Mouse (Mus musculus) adrenal gland, adult 2 months (tissue): Measurements from ENCODE around the gene Gm20388. TPM values are rescaled to one million over a fixed set of nuclear protein-coding genes. Genes with fewer than 3 reads are reported as not detected.

ENCODE experiments used
- DNase-seq: peaks from one replicate; pipeline ENCODE4 v3.0.0; 2021
- polyA plus RNA-seq: library from polyadenylated mRNA; depleted of rRNA; stranded (reverse); fragments of >200 nt; gene quantifications from 2 replicates; pipeline ENCODE4 v1.2.3, GENCODE M21; 2012
- total RNA-seq, 2 experiments: library from RNA; stranded (reverse); gene quantifications; 2 replicates each; pipeline ENCODE4 v1.2.3; 2021

Gene Gm20388
- total and polyA plus RNA-seq, 3 experiments, result 5.9 to 50.1 (median 9.9) TPM

DNA sequence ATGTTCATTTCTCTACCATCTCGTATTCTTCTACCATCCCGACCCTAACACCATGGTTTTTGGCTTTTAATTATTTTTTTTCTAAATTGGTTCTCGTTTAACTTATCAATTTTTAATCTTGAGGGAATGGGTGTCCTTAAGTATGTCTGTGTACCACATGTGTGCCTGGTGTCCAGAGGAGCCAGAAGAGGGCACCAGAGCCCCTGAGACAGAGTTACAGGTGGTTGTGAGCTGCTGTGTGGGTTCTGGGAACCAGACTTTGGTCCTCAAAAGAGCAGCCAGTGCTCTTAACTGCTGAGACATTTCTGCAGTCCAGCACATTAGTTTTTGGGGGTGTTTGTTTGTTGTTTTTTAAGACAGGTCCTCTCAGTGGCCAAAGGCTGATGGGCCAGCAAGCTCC, 485.3 kb downstream of the Gm20388 start:
- no peak for DNase-seq

DNA sequence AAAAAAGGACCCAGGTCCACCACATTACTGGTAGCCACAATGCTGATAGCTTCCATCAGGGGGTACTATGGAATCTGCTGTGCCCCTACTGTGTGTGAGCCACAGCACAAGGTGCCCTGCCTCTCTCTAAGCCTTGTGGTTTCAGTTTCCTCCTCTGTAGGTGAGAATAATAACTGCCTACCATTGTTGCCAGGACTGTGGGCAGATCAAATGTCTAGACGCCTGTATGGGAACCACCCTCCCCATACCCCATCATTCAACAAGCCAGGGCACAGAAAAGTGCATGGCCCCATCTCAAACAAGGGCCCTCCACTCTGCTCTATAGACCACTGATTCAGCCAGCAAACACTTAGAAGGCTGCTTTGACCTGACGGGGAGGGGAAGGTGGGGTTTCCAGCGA, 486.1 kb downstream of the Gm20388 start:
- no peak for DNase-seq

DNA sequence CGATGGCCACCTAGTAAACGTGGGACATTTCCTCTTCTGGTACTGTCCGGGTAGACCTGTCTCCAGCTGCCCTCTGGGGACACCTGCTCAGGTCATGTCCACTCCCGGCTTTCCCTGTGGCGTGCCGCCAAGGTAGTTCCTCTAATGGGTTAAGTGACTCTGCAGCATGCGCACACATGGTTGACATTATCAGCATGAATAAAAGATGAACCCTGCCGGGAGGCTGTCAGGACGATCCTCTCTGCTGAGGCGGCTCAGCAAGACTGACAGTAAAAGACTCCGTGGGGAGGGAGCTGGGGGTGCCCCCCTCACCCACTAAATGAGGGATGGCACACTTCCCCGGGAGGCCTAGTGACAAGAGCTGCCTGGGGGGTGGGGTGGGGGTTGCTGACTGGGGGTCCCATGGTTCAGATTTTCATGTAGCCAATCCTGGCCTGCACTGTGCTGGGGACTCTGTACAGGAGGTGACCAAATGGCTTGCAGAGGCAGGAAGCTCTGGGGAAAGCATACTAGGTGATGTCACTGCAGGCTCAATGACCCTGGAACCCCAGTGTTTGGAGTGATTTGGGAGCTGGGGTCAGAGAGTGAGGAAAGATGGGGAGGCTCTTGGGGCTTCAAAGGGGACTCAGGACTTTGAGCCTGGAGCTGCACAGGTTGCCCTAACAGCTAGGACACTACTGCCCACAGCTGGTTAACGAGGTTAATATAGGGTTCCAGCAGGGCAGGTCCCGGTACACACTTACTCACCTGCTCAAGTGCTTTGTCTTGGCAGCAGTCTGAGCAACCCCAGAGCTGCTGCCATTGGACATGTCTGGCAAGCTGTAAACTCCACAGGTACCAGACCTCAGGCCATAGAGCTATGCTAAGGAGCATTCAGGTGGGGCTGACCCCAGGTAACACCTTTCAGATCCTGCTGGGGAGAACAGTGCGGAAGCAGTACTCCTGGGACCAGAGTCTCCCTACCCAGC, 487.1 kb downstream of the Gm20388 start:
- no peak for DNase-seq

DNA sequence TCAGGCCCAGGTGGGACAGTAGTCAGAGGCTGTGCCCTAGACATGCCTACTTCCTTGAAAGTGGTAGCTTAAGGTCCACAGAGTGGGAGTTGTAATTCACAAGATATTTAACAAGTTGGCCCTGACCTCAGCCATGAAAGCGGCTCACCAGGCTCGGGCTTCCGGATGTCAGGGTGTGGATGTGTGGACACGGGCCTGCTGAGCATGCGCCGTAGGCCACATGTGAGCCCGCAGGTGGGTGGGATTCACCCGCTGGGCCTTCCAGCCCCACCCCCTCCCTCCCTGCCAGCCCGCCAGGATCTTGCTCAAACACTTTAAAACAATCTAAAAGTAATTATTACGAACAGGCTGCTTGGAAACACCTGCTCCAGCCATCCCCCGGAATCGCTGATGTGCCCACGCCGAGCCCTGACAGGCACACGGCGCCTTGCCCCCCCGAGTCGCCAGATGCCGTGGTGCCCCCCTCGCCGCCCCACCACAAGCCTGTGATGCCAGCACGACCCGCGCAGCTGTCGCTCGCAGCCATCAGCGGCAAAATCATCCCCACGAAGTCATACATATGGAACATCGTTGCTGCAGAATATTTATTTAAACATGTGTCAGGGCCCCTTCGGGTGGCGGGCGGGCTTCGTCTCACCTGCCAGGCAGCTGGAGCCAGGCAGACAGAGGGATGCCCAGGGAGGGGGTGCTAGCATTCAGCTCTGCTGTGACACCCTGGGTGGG, 488.7 kb downstream of the Gm20388 start:
- no peak for DNase-seq

DNA sequence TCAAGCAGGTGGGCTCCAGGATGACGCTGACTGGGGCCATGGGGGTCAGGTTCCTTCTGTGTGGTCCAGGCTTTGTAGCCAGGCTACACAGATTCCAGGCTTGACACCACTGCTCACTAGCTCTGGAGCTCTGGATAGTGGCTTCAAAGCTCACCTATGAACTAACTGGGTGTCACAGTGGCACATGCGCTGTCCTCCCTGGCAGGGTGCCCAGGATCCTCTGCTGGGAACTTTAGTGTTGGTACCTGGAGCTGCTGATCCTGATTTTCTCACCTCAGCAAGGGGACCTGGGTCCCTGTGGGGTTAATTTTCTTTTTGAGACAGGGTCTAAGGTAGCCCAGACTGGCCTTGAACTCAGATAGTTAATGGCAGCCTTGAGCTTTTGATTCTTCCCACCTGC, 490.6 kb downstream of the Gm20388 start:
- no peak for DNase-seq

DNA sequence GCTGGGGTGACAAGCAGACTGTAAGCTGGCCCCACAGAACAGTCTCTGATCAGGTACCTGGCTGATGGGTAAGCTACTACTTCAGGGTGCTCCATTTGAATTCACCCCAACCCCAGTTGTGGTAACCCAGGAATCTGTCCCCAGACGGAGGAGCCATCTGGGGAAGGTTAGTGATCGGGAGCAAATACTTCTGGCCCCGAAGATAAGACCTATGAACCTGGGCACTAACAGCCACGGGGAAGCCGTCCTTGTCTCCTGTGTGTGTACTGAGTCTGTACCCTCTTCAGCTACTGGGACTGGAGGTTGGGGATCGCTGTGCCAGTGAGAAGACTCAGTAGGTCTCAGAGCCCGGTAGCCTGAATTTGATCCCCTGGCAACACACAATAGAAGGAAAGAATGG, 491.1 kb downstream of the Gm20388 start:
- no peak for DNase-seq

DNA sequence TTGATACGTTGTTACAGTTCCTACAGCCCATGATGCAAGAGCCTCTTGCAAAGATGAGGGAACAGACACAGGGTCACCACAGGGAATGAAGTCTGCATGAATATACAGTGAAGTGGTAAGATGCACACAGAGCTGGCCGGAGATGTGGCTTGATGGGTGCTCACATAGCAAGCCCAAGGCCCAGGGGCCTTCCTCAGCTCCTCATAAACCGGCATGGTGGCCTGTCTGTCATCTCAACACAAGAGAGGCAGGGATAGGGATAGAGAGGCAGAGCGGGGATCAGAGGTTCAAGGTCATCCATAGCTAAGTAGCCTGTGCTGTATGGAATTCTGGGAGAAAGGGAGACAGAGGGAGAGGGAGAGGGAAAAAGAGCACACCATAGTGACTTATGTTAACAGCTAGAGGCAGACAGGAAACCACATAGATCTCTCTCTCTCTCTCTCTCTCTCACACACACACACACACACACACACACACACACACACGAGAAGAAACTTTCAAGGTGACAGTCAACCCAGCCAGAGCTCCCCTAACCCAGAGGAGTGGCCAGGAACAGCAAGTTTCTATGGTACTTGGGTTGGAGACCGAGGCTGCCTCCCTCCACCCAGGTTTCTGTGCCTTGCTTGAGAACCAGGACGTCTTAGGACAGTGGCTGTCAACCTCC, 493.1 kb downstream of the Gm20388 start:
- no peak for DNase-seq

DNA sequence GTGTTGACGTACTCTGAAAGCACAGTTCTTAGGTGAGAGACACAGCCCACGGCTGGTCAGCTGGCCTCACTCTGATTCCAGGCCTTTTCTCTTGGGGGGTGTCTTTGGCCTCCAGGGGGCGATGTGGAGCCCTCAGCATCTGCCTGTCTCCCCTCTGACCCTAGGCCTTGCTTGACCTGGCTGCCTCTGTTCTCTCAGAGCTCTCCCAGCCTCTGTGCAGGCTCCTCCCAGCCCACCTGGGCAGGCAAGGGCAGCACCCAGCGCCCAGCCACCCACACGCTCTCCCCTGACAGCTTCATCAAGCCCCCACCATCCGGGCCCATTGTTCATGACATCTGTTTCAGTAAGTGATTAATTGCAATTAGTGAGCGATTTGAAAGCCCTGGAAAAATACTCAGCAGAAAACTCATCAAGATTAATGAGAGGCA, 494.0 kb downstream of the Gm20388 start:
- peak; percentile 58 for DNase-seq

DNA sequence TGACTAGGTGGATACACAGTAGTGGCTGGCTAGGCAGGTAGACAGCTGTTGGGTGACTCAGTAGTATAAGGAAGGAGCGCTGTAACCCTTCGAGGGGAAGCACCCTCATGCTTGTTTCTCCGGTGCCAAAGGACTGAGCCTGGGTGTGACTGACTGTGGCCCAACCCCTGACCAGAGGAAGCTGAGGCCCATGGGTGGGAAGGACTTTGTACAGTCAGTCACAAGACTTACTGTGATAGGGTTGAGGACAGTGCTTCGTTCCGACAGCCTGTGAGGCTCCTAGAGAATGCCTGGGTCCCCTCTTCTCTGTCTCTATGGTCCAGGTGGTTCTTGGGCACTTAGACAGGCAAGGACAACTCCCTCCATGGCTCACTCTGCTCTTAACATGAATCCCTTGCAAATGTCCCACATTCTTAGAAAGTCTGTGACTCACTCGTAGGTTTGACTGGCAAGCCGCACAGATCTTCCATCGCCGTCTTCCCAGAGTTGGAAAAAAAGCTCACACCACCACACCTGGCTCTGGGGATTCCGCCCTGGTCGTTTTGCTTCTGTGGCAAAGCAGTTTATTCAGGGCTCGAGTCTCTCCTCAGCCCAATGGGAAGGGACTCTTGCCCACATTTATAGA, 495.5 kb downstream of the Gm20388 start:
- DNase-seq, result no peak

DNA sequence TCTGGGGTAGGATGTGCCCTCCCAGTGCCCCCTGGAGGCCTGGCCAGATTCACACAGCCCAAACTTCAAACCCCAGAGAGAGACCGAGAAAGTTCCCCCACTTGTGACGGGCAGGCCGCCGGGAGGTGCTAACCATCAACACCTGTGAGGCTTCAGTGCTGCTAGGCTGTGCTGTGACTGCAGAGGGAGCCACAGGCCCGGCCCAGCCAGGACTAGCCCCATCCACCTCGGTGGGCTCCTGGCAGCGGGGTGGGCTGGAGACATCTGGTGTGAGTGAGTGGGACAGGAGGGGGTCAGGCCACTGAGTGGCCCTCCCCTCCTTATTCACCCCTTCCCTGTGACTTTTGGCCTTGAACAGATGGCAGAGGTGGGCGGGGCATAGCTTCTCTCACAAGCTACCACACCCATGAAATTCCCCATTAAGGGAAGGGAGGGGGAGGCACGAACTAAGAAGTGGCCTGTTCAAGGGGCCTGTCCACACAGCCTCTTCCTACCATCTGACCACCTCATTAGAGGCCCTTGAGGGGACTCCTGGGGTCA, 497.1 kb downstream of the Gm20388 start:
- no peak for DNase-seq

DNA sequence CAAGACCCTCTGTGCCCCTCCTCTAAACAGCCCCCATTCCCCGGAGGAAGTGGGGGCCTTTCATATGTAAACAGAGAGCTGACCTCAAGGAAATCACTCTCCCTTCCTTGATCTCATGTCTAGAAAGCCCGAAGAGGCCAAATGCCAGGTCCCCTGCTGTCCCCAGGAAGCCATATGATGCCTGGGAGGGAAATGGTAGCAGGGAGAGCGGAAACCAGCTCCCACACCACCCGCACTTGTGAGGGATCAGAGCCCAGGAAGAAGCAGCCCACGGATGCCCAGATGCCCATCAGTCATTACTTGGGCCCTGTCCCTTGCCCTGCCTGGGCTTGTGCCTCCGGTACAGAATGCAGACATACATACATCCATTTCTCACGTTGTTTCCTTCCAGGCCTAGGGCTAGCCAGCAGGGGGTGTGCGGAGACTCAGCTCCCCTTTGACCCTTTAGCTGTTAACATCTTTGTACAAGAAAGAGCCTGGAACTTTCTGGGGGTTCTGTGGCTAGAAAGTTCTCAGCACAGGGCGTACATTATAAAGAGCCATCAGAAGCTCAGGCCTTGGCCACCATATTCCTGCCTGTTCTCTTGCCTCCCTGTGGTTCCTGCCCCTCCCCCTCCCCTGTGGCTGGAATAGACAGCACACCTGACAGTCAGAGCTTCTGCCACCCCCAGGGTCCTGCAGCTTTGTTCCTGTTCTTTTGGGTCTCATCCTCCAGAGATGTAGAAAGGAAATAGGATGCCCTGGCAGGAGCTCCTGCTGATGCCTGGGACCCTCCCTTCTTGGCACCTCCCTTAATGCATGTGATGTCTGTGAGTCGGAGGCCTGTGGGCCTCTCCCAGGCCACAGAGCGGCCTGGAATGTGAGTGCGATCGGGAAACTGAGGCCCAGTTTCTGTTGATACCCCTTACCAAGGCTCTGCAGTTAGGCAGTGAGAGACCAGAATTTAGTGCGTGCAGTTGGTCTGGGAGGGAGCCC, 497.9 kb downstream of the Gm20388 start:
- no peak for DNase-seq

DNA sequence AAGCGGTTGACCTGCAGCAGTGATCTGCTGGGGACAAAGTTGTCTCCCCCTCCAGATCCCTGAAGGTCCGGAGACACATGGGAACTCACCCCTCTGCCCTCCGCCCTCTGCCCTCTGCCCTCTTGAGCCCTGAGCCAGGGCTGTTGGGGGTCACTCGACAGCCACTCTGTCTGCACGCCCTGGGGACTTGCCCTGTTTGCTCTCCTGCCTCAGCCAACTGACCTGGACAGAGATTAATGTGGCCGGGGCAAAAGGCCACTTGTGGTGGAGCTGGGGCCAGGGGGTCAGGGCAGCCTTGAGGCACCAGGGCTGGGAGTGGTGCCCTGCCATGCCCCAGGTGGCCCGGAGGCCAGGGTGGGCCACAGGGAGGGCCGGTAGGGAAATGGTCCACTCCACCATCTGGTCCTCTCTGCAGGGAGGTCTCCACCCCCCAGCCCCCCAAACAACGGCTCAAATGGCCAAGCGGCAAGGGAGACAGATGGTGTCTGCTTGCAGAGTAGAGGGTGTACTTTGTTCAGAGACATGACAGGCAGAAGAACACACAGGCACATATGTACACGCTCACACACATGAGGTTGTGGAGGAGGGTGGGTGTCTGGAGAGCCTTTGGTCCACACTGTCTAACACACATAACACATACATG, 498.9 kb downstream of the Gm20388 start:
- no peak for DNase-seq

DNA sequence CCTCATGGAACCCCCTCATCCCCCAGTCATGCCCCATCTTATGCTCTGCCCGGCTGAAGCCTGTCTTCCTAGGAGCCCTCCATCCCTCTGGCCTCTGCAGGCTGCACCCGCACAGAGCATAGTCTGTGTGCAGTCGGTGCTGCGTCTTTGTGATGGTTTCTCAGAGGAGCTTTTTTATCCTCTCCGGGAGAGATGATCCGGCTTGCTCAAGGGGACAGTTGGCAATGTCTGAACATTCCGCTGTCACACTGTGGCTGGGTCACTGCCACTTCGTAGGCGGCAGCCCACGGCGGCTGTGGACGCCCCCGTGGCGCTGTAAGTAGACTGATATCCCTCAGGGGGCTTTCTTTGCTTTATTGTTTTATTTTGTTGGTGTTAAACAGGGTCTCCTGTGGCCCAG, 500.4 kb downstream of the Gm20388 start:
- no peak for DNase-seq

DNA sequence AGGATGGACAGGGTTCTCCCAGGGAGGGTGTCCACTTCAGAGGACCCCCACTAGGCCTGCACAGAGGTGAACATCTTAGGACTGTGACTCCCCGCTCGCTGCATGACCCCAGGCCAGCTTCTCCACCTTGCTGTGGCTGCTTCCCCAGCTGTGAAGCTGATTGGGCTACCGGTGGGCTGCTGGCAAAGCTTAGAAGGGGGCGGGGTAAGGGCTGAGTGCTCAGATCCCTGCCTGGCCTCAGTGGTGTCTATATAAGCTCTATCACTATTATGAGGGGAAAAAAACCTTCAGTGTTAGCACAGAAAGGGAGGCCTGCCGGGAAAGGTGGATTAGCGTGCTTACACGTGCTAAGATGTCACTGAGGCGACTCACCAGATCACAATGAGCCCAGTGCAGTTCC, 501.2 kb downstream of the Gm20388 start:
- no peak for DNase-seq

DNA sequence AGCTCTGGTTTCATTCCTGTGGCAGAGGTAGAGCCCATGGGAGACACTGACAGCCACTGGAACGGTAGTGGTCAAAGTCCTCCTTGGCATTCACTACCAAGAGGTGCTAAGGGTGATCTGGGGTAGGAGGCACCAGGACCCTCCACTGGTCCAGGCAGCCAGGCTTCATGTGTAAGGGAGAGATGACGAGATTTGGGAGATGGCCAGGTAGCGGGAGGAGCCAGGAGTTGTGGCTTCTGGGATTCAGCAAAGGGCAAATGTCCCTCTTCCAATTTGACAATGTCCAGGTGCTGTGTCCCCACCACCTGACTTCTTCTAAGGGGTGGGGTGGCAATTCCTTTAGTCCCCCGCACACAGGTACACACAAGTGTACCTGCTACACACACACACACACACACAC, 501.7 kb downstream of the Gm20388 start:
- no peak for DNase-seq

DNA sequence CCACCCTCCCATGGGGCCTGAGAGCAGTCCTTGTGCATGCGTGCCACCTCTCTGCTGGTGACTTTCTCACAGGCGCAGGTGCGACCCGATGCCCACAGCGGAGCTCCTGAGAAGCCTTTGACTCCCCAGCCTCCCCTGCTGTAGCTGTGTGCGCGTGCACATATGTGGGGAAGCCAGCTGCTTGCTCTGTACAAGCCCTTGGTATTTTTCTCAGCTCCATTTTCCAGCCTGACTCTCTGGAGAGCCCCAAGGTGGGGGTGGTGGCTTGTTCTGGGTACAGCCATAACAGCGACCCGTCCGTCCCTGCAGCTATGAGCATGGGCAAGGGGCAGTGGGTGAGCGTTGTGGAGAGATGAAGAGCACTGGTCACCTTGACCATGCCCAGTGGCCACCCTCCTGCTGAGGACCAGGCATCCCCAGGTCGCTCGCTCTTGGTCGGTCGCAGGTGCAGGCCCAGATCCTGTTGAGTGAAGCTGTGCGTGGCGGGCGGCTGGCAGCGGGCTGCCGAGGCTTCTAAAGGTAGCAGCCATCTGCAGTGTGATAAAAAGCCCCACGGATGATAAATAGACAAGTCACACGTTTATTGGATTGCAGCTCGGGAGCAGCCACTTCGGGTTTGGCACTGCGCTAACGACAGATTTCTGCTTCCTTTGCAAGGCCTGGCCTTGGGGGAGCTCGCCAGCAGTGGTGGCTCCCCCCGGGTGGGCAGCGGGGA, 502.4 kb downstream of the Gm20388 start:
- no peak for DNase-seq

DNA sequence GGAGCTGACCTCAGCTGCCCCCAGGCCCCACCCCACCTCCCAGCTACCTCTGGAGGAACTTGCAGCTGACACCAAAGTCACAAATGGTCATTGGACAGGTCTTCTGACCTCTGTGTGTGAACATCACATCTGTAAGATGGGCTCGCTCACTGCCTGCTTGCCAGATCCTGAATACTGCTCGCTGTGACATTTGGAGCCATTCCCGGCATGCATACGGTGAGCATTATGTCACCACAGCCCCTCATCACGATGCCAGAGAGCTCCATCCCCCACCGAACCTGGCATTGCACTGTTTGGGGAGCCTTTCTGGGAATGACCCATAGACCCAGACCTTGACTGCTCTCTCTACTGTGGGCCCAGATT, 503.0 kb downstream of the Gm20388 start:
- DNase-seq, result no peak

DNA sequence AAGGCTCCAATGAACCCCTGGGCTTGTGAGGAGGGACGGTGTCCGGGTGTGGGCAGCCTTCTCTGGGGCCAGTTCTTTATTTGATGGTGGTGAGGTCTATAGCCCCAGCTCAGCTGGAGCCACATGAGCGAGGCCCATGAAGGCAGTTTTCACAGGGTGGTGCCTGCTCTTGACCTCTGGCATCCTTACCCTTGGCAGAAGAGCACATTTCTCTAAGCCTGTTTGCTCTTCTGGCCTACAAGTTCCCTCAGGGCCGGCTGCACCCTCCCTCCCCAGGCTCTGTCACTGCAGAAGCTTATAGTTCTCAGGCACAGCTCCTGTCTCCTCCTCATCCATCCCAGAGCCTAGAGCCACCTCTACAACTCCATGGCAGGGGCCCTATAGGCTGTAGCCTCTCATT, 503.6 kb downstream of the Gm20388 start:
- DNase-seq, result no peak

DNA sequence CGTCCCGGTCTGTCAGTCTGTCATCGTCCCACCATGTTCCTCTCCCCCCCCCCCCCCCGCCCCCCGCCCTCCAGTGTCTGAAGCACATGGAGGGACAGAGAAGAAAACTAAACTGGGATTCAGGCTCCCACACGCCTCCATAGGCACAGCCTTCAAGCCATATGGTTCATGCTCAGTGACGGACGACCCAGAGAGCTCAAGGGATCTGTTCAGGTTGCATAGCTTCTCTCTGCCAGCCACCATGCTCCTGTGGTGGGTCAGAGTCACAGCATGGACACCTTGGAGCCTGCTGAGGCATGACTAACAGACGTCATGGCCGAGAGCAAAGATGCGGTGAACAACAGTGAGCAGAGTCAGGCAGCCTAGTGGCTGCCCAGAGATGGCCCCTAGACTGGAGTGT, 504.8 kb downstream of the Gm20388 start:
- no peak for DNase-seq

DNA sequence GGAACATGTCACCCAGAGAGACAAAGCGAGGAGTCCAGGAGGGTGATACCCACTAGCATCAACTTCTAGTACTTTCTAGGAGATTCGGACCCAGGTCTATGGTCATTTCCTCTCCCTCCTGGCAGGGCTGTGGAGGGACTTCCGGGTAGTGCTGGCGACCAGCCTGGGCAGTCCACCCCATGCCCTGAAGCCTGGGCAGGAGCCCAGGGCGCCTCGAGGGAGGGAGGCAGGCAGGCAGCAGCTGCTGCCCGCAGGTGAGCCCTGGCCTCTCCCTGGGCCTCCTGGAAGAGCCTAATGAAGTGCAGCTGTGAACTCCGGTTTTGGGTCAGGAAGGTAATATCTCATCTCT, 505.5 kb downstream of the Gm20388 start:
- DNase-seq, result no peak
